Mouse (Mus musculus) macrophage (primary cell): Measurements from ENCODE around the gene Klk1. TPM values are rescaled to one million over a fixed set of nuclear protein-coding genes. Genes with fewer than 3 reads are reported as not detected.
"Not testable (repeated sequence)": the region's sequence is repeated elsewhere in the genome, so short reads cannot be mapped to it uniquely, and the experiment has no call there.

ENCODE experiments used
- H3K27ac ChIP-seq: fragments of 350-480 bp; formaldehyde crosslinking; 2 replicates; pipeline ENCODE4 v1.9.0; 2021
- H3K36me3 ChIP-seq: fragments of 350-480 bp; formaldehyde crosslinking; 2 replicates; pipeline ENCODE4 v1.9.0; 2021; ENCODE audit errors: inconsistent target
- H3K4me3 ChIP-seq: fragments of 350-480 bp; formaldehyde crosslinking; 2 replicates; pipeline ENCODE4 v1.9.0; 2021; ENCODE audit errors: inconsistent target
- H3K79me2 ChIP-seq: fragments of 350-480 bp; formaldehyde crosslinking; 2 replicates; pipeline ENCODE4 v1.9.0; 2021; ENCODE audit errors: inconsistent target
- WGBS: methylation state at CpG from one replicate; pipeline ENCODE4 v1.1.7; 2026; ENCODE audit warnings: inconsistent platforms; ENCODE audit not compliant: missing documents; 5-methylcytosine and 5-hydroxymethylcytosine counted together
- polyA plus RNA-seq: library from polyadenylated mRNA; stranded (reverse); fragments of 250-400 nt; gene quantifications from 3 replicates; pipeline ENCODE4 v1.2.4, GENCODE M21; 2018; ENCODE audit warnings: inconsistent platforms
- total RNA-seq, 78 experiments: library from RNA; depleted of rRNA; stranded (reverse); fragments of 250-400 nt; gene quantifications; 1 replicate in 9 of 78; 2 replicates in 24 of 78; 3 replicates in 43 of 78; 4 replicates in 2 of 78; pipeline ENCODE4 v1.2.4; 2018; ENCODE audit warnings: inconsistent platforms in 56 of 78

Klk1 gene
- total RNA-seq (2018; cell fraction: chromatin; rRNA removed), result not detected
- not detected for total RNA-seq (2018; cell fraction: cytosol; rRNA removed)
- not detected for total RNA-seq (2018; cell fraction: nucleus; rRNA removed)
- 0.30 TPM in 1 of 3 replicates, not detected in the others for polyA plus RNA-seq

GRCm38 (mm10) chr7:44225076-44225475, at the start of gene Klk1:
Gene Klk1 (plus strand): TSS chr7:44225360.
- Histone ChIP-seq H3K27ac (no peak within 1 kb of the TSS), H3K36me3 (no peaks in the 10 kb centered on the region), H3K79me2 (no peaks in the 10 kb centered on the region), H3K4me3 (no peak within 1 kb of the TSS)
- 38% methylated on average over 1 of the region's 1 CpGs for WGBS

DNA sequence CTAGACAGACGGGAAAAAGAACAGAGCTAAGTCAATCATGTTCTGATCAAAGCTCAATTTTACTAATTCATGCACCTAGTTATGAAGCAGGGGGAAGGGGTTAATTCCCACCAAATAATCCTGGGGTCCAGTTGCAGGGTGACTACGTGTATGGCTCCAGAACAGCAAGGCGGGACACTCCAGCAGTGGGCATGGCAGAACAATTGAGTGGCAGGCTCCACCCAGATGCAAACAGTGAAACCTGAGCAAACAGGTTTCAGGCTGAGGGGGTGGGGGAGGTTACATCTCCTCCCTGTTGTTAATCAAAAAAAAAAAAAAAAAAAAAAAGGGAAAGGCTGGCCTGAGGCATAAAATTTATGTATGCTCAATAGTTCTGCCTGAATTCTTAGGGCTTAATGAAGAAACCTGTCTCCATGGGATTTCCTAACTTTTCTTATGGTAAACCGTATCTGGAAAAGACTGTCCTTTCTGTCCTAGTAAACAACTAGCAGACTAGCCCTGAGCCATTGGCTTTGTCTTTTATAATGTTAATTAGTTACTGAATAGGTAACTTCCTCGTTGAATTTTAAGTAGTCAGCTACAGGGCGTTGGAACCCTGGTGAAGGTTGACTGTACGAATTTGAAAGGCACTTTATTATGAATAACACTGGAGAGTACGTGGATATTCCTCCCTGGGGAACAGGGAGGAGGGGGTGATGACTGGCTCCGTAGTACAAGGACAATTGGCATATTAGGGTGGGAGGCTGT, 45.7 kb upstream of the Klk1 start:
- Histone ChIP-seq H3K4me3 (no peak overlapping the region), H3K36me3 (no peaks in the 10 kb centered on the region)
- WGBS, result 79% methylated on average over 9 of the region's 9 CpGs

DNA sequence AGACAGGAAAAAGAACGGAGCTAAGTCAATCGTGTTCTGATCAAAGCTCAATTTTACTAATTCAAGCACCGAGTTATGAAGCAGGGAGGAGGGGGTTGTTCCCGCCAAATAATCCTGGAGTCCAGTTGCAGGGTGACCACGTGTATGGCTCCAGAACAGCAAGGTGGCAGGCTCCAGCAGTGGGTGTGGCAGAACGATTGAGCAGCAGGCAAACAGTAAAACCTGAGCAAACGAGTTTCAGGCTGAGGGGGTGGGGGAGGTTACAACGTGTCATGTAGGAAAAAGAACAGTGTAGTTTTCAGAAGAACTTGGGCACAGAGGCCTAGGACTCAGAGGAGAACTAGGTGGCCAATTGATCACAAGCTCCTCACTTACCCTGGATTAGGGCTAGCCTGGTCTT, 38.6 kb upstream of the Klk1 start:
- not testable (repeated sequence) for H3K36me3 ChIP-seq, H3K79me2 ChIP-seq, H3K4me3 ChIP-seq, H3K27ac ChIP-seq
- 82% methylated on average over 8 of the region's 8 CpGs for WGBS

More for the DNA sequence above, 45.7 kb upstream of the Klk1 start:
- H3K79me2 ChIP-seq, result no peaks in the 10 kb centered on the region
- H3K27ac ChIP-seq, result no peak overlapping the region

- H3K79me2 ChIP-seq, H3K4me3 ChIP-seq, H3K27ac ChIP-seq, H3K36me3 ChIP-seq: not testable (repeated sequence)
Measured at GRCm38 (mm10) chr7:44187936-44188335, 37.2 kb upstream of the Klk1 start, which contains the start of gene Klk1b24. Gene Klk1b24 (plus strand): TSS chr7:44188236.

DNA sequence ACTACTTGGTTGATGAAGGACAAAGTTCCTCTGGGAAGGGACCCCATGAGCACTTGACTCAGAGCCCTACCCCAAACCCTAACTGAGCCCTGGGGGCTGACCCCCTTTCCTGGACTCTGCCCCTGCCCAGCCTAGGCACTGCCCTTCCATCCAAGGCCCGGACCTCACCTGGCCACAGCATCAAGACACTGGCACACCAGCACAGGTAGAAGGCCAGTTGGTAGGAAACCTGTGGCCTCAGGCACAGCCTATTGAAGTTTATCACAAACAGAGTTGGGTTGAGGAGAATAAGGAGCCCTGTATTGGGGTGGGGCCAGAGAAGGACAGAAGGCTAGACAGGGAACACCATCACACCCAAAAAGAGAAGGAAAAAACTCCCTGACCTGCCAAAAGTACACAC, 31.7 kb upstream of the Klk1 start:
- H3K36me3 ChIP-seq, H3K79me2 ChIP-seq, H3K4me3 ChIP-seq, H3K27ac ChIP-seq: not testable (repeated sequence)
- 92% methylated on average over 1 of the region's 1 CpGs for WGBS

DNA sequence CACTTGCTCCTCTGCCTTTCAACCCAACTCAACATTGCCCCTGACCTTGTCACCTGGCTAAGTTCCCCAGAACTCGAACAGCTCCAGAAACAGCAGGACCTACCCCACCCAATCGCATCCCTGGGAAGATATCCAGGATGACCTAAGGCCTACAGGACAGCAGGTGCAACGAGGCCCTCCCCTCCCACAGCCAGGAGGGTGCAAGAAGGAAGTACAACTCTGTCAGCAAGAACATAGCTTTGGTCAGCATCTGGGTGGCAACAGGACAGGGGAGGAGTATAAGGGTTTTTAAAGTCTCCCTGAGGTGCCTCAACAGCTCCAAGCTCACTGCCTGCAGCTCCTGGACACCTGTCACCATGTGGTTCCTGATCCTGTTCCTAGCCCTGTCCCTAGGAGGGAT, 27.3 kb upstream of the Klk1 start, which contains the start of gene Klk1b3:
Gene Klk1b3 (plus strand): TSS at position 301 of the 400 bp plus-strand sequence.
- H3K36me3 ChIP-seq, result no peaks in the 10 kb centered on the region
- H3K79me2 ChIP-seq, result no peaks in the 10 kb centered on the region
- no peak within 1 kb of the TSS for H3K27ac ChIP-seq
- WGBS, result 66% methylated on average over 3 of the region's 3 CpGs
- no peak within 1 kb of the TSS for H3K4me3 ChIP-seq

- WGBS, result 30% methylated on average over 3 of the region's 3 CpGs
- H3K4me3 ChIP-seq, H3K79me2 ChIP-seq, H3K36me3 ChIP-seq, H3K27ac ChIP-seq: not testable (repeated sequence)
Measured at GRCm38 (mm10) chr7:44207135-44207534, 18.0 kb upstream of the Klk1 start, which contains the start of gene Klk1b4. Gene Klk1b4 (plus strand): TSS chr7:44207435.

GRCm38 (mm10) chr7:44208307-44208706, 16.9 kb upstream of the Klk1 start:
- 83% methylated on average over 3 of the region's 3 CpGs for WGBS
- no peaks in the 10 kb centered on the region for H3K36me3 ChIP-seq
- no peaks in the 10 kb centered on the region for H3K79me2 ChIP-seq
- no peak overlapping the region for H3K4me3 ChIP-seq
- no peak overlapping the region for H3K27ac ChIP-seq

DNA sequence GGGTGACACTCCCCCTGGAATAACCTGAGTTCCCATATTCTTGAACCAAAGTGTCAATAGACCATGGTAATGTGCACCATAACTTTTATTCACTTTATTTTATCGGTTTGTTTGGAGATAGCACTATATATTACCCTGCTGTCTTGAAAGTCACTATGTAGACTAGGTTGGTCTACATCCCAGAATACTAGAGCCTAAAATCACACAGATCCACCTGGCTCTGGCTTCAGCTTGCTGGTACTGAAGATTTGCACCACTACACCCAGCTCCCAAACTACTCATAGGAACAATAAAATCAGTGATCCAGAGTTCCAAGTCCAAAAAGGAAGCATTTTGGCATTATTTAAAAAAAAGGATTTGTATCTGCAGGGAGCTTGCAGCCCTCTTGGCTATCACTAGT, 9.5 kb upstream of the Klk1 start, which contains the start of gene Klk1b5:
Gene Klk1b5 (plus strand): TSS at position 301 of the 400 bp plus-strand sequence.
- WGBS, result 90% methylated on average over 1 of the region's 1 CpGs
- Histone ChIP-seq H3K27ac (no peak within 1 kb of the TSS), H3K4me3 (no peak within 1 kb of the TSS), H3K36me3 (no peaks in the 10 kb centered on the region), H3K79me2 (no peaks in the 10 kb centered on the region)

DNA sequence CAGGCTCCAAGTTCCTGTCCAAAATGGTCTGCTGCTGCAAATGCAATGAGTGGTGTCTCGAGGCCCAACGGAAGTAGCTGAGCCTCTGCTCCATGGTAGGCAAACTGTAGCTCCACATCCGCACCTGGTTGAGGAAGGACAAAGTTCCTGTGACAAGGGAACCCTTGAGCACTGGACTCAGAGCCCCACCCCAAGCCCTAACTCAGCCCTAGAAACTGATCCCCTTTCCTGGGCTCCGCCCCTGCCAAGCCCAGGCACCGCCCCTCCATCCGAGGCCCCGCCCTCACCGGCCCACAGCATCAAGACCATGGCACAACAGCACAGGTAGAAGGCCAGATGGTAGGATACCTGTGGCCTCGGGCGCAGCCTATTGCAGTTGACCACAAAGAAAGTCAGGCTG, 3.6 kb upstream of the Klk1 start:
- not testable (repeated sequence) for H3K27ac ChIP-seq, H3K4me3 ChIP-seq, H3K79me2 ChIP-seq, H3K36me3 ChIP-seq
- WGBS, result 65% methylated on average over 4 of the region's 10 CpGs

DNA sequence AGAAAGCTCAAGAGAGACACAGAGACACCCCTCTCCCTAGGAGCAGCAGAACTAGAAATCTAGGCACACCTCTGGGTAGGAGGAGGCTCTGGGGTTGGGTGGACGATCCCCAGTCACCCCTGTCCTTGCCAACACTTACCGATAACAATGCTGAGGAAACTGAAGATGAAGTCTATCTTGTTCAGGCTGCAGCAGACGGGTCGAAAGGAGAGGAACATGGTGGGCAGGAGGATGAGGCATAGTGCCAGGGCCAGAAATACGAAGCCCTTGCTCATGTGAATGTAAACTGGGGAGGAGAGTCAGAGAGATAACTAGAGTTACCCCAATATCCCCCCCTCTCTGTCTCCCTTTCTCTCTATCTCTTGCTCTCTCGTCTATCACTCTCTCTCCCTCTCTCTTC, 2.8 kb upstream of the Klk1 start:
- not testable (repeated sequence) for H3K36me3 ChIP-seq, H3K27ac ChIP-seq, H3K4me3 ChIP-seq, H3K79me2 ChIP-seq
- WGBS, result 87% methylated on average over 6 of the region's 6 CpGs

DNA sequence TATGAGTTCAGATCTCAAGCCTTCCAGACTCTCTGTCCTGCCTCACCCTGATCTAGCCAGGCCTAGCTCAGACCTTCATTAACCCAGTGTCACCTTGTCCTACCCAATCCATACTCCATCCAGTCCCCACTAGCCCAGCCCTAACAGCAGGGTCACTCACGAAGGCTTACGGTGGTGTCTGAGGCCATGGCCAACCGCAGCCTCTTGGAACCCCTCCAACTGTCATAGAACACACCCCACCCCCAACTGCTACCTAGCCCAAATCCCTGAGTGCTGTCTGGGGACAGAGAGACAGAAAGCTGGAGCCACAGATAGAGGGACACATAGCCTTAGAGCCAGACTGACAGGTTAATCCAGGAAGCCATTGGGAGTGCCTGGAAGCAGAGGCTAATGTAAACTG, 10.7 kb downstream of the Klk1 start, which contains the start of gene Gm36864:
Gene Gm36864 (plus strand): TSS at position 269 of the 400 bp plus-strand sequence.
- 60% methylated on average over 2 of the region's 3 CpGs for WGBS
- Histone ChIP-seq H3K4me3 (no peak within 1 kb of the TSS), H3K27ac (no peak within 1 kb of the TSS), H3K79me2 (no peaks in the 10 kb centered on the region), H3K36me3 (no peaks in the 10 kb centered on the region)

DNA sequence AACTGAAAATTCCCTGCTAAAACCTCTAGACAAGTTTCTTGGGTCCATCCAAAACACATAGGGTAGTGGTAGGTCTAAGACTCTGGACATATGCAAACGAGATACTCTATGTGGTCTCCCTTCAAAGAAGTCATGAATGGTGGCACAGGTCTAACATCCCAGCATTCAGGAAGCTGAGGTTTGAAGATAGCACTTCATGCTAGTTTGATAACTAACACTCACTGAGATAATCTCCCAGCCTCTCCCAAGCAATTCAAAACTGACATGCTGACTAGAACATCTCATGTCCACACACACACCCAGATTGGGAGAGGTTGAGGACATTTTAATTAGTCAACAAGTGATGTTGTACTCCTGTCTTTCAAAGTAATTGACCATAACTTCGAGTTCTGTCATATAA, 14.8 kb downstream of the Klk1 start:
- 59% methylated on average over 2 of the region's 2 CpGs for WGBS
- Histone ChIP-seq H3K4me3 (no peak overlapping the region), H3K79me2 (no peaks in the 10 kb centered on the region), H3K36me3 (no peaks in the 10 kb centered on the region), H3K27ac (no peak overlapping the region)

- WGBS, result 67% methylated on average over 1 of the region's 1 CpGs
- peaks cover under 1% of the 10 kb centered on the region; the same call in 1 of the 2 replicates for H3K79me2 ChIP-seq
- no peaks in the 10 kb centered on the region for H3K36me3 ChIP-seq
- no peak overlapping the region for H3K27ac ChIP-seq
- H3K4me3 ChIP-seq, result no peak overlapping the region
Measured at GRCm38 (mm10) chr7:44240712-44241111, 15.6 kb downstream of the Klk1 start.

GRCm38 (mm10) chr7:44241163-44241562, 16.0 kb downstream of the Klk1 start:
- Histone ChIP-seq H3K4me3 (no peak overlapping the region), H3K36me3 (no peaks in the 10 kb centered on the region), H3K27ac (no peak overlapping the region), H3K79me2 (peaks cover 5% of the 10 kb centered on the region; the same call in 1 of the 2 replicates)
- 72% methylated on average over 2 of the region's 2 CpGs for WGBS
